Mouse (Mus musculus) mouse trophoblast stem cell (cell line): ENCODE measurements around the gene Lilra6.
"Not testable (repeated sequence)": the region's sequence is repeated elsewhere in the genome, so short reads cannot be mapped to it uniquely, and the experiment has no call there.

Experiments used
- in situ Hi-C, 2 experiments: fragments of 300-500 bp; cut with MseI, MboI; formaldehyde crosslinking; loops; 2 replicates in 1 of 2; 3 replicates in 1 of 2; pipeline ENCODE4 v1.15.1; 2025

Lilra6 gene

DNA sequence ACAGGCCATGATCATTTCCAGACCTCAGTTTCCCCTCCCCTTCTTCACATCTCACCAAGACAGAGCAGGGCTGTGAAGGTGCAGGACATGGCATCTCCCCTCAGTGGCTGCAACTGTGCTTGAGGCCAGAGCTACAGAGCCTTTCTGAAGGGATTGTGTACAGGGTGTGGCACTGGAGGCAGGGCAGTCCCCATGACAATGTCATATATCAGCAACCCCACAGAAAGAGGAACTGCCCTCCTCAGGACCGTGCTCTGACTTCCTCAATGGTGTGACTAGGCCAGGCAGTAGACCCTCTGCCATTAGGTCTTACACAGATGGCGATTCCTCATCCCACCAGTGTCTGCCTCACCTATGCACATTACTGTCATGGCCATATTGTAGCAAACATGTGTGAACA lies at the start of gene Lilra6:
Gene Lilra6 (minus strand): TSS at position 117 of the 400 bp plus-strand sequence.
- in situ Hi-C loops = loop anchor here in 1 of 2 experiments (25.0 kb wide), 2 partner anchors 103 to 228 kb away; partner anchors contain the start of genes Mboat7, Tmc4 and Tsen34

DNA sequence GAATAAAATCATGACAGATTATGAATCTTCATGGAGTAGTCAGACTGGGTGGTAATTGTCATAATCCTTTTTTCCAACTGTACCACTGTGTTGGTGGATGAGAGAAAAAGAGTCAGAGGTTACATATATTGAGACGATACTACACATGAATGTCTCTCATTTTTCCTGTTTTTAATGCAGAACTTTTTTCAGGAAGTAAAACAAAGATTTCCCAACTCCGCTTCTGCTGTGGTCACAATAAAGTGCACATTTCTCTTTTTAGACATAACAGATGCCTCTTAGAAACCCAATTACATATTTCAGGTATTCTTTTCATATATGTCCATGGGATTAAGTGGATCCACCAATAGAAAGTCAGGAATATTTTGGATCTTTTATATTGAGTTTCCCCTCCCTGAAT lies 46.7 kb upstream of the Lilra6 start:
- in situ Hi-C loops = no loop called here

DNA sequence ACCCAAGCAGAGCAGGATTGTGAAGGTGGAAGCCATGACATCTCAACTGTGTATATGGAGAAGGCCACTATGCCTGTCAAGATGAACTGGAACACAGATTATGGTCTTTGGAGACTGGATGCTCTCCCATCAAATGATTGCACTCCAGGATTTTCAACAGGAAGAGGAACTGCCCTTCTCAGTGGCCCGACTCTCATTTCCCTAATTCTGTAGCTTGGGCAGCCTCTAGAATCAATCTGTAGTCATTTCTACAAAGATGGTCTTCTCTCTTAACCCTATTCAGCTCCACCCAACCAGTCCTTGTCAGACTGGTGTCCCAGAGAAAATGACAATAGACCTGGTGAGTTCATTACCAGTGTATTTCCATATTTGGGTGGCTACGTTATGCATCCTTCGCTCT lies 42.1 kb upstream of the Lilra6 start:
- in situ Hi-C loops = no loop called here

DNA sequence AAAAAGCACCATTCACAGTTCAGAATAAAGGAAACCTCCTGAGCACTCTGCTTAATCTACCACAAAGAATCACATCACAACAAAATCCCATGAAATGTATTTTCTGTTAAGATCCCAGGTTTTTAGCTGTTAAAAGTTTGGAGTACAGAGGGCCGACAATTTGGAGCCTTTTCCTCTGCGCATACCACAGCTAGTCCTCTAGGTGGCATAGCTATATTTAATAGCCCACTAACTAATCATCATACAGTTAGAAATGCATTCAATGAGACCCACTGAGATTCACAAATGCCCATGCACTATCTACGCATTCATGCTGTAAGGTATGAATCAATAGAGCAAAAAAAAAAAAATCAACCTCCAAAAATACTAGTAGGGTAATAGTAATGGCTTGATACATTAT lies 33.9 kb upstream of the Lilra6 start:
- in situ Hi-C loops = loop anchor here in 1 of 2 experiments (25.0 kb wide), 1 partner anchor 137 kb away; no protein-coding TSS in a partner anchor

DNA sequence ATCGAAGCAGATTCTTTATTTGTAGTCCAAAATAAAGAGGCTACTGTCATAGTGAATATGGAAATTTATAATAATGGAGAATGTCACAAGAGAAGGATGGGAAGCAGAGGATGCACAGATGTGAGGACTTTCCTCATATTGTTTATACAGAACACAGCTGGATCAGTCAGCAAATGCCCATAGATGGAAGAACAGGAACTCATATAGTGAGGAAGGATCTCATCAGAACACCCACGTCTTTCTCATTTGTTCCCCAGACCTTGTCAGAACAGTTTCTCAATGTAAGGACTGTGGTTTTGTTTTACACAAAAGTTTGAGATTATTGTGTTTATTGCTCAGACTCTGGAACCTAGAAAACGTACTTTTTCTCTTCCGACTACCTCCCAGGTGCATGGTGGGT lies 32.9 kb upstream of the Lilra6 start:
- in situ Hi-C loops = loop anchor here in 1 of 2 experiments (25.0 kb wide), 1 partner anchor 136 kb away; no protein-coding TSS in a partner anchor

DNA sequence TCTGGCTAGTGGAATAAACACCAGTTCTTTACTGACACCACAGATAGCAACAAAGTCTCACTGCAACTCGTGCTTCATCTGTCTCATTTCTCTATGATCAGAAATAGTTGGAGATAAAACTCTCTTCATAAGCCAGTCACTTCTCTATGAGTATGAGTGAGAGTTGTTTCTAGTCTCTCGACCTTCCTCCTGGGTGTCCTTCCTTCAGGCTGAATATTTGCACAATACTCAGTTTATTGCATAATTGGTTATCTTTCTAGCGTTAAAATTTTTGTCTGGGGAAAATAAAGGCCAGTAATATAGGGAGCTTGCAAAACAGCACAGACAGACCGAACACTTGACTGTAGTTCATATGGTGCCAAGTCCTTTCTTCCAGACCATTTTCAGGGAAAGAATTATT lies 30.8 kb upstream of the Lilra6 start:
- in situ Hi-C loops = loop anchor here in 1 of 2 experiments (25.0 kb wide), 1 partner anchor 134 kb away; no protein-coding TSS in a partner anchor

DNA sequence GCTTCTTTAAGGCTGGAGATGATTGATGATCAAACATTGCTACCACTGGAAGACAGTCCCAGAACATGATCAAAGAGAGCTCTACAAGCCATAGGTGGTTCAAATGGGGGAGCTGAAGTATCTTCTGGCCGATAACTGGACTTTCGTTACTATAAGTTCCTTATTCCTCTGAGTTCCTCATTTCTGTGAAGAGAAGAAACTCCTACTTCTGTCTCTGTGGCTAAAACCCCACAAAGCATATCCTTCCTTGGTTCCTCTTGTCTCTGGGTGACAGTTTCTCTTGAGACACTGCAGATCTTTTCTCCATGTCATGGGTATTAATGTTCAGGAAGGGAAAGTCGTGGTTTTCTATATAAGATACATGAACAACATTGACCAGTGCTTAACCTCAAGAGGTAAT lies 25.6 kb upstream of the Lilra6 start:
- in situ Hi-C loops = loop anchor here in 1 of 2 experiments (25.0 kb wide), 1 partner anchor 129 kb away; no protein-coding TSS in a partner anchor

DNA sequence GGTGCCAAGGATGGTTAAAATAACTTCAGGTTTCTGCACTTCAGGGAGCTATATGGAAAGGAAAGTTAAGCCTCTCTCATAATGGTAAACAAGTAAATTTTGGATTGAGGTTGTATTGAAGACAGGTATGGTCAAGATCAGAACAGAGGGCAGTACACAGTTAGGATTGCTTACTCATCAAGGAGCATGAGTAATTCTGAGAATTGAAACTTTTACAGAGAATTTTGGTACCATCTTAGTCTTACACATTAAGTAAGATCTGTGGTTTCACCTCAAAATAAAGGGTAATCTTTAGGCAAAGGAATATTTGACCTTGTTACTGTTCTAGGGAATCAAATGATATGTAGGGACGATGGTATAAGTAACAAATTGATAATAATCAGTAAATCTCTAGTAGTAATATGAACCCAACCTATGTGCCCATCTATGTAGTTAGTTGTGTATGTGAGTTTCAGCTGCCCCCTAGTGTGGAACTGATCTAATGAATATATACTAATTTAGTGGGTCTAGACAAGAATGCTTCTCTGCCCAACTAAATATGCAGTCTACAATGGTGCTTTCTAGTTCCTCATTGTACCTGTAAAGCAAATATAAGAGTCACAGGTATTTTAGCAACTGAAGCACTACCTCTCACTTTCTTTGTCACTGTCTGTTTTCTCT lies 24.7 kb upstream of the Lilra6 start:
- in situ Hi-C loops = loop anchor here in 1 of 2 experiments (25.0 kb wide), 1 partner anchor 128 kb away; no protein-coding TSS in a partner anchor

DNA sequence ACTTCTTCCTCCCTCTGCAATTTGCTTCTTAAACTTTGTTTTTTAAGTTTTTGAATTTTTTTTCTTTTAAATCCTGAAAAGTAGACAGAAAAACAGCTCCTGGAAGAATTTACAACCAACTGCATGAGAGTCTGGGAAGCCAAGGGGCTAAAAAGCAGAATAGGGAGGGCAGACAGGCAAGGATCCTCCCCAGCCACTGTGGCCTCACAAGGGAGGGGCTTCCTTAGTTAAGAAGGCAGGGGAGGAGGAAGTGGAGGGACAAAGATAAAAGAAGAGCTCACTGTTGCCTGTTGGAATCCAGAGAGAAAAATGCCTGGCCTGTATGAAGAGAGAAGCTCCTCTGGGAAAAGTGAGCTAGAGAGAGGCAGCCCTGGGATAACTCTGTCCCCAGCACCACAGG lies 20.2 kb upstream of the Lilra6 start:
- in situ Hi-C loops = loop anchor here in 1 of 2 experiments (25.0 kb wide), 1 partner anchor 123 kb away; no protein-coding TSS in a partner anchor

DNA sequence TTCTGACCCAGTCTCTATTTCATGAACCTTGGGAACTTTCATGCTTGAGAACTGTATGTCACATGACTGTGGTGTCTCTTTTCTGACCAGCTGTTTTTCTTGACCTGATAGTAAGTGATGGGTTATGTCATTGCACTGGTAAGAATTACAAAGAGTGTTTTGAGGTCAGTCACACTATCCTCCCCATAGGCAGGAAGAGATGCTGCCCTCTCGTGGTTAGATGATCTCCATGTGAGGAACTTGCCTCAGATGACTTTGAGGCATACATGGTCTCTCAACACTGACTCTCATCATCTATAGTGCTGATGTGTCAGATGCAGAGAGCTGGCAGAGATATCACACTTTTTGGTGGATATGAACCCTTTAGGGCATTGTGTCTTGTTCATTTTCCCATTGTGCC lies 11.6 kb downstream of the Lilra6 start:
- in situ Hi-C loops = loop anchor here (10.0 to 25.0 kb wide), 3 partner anchors 91 to 216 kb away; partner anchors contain the start of genes Mboat7 (in 1 of the 2), Tmc4 (in 1 of the 2) and Tsen34 (in 1 of the 2)

DNA sequence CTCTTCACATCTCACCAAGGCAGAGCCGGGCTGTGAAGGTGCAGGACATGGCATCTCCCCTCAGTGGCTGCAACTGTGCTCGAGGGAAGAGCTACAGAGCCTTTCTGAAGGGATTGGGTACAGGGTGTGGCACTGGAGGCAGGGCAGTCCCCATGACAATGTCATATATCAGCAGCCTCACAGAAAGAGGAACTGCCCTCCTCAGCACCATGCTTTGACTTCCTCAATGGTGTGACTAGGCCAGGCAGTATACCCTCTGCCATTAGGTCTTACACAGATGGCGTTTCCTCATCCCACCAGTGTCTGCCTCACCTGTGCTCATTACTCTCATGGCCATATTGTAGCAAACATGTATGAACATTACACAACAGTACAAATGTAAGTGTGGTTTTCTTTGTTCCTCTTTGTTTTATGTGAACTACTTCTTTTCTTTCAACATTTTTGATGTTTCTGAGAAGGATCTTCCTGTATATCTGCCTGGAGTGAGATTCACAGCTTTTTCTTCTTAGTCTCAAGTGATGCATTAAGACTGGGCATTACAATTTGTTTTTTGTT lies 17.2 kb downstream of the Lilra6 start, which contains the start of gene Gm14548:
Gene Gm14548 (minus strand): TSS at position 85 of the 555 bp plus-strand sequence.
- in situ Hi-C loops = not testable (repeated sequence)

DNA sequence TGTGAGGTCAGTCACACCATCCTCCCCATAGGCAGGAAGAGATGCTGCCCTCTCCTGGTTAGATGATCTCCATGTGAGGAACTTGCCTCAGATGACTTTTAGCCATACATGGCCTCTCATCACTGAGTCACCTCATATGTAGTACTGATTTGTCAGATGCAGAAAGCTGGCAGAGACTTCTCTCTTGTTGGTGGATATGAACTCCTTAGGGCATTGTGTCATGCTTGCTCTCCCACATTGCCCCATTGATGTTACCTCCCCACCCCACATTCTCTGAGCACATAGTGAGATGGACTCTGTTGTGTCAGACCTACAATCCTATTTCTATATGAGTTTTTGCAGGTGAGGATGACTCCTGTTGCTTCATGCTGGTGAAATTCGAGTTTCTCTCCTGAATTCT lies 40.3 kb downstream of the Lilra6 start:
- in situ Hi-C loops = not testable (repeated sequence)
